Mouse (Mus musculus) myocyte (in vitro differentiated cells): ENCODE measurements around the gene Havcr1. TPM values are rescaled to one million over a fixed set of nuclear protein-coding genes. Genes with fewer than 3 reads are reported as not detected.

Source experiments
- H3K27me3 ChIP-seq: one replicate; pipeline ENCODE4 v1.6.1; 2011; ENCODE audit not compliant: control insufficient read depth, insufficient read depth, insufficient read length
- H3K36me3 ChIP-seq: one replicate; pipeline ENCODE4 v1.6.1; 2011; ENCODE audit not compliant: control insufficient read depth, insufficient read depth
- H3K4me2 ChIP-seq: one replicate; pipeline ENCODE4 v1.6.1; 2011; ENCODE audit warnings: low read depth, control low read depth
- H3K4me3 ChIP-seq: one replicate; pipeline ENCODE4 v1.5.1; 2011; ENCODE audit warnings: mild to moderate bottlenecking, control low read depth, moderate library complexity
- H3K79me2 ChIP-seq: one replicate; pipeline ENCODE4 v1.6.1; 2011; ENCODE audit not compliant: control insufficient read depth, insufficient read depth
- H3ac ChIP-seq: one replicate; pipeline ENCODE4 v1.6.1; 2011; ENCODE audit not compliant: control insufficient read depth, insufficient read length
- CEBPB ChIP-seq: IDR thresholded peaks from 2 replicates; pipeline ENCODE4 v1.6.1; 2011; ENCODE audit warnings: mild to moderate bottlenecking, moderate library complexity; ENCODE audit not compliant: poor library complexity, insufficient read depth, severe bottlenecking
- E2F4 ChIP-seq: IDR thresholded peaks from one replicate; pipeline ENCODE4 v1.6.1; 2011; ENCODE audit warnings: mild to moderate bottlenecking, control low read depth, moderate library complexity; ENCODE audit not compliant: insufficient read depth
- MAX ChIP-seq: IDR thresholded peaks from one replicate; pipeline ENCODE4 v1.6.1; 2011; ENCODE audit warnings: low read depth, mild to moderate bottlenecking, control low read depth
- MYOD1 ChIP-seq, 3 experiments: IDR thresholded peaks; one replicate each; pipeline ENCODE4 v1.6.1; 2011; ENCODE audit warnings: control low read depth in 2 of 3, low read depth in 2 of 3, mild to moderate bottlenecking in 2 of 3, moderate library complexity in 1 of 3; ENCODE audit not compliant: insufficient read length in 2 of 3, control insufficient read depth in 1 of 3
- MYOG ChIP-seq, 3 experiments: IDR thresholded peaks; one replicate each; pipeline ENCODE4 v1.6.1; 2011; ENCODE audit warnings: control low read depth in 2 of 3, low read depth in 2 of 3, mild to moderate bottlenecking in 2 of 3; ENCODE audit not compliant: insufficient read length in 2 of 3, control insufficient read depth in 1 of 3, insufficient read depth in 1 of 3
- POLR2A ChIP-seq: IDR thresholded peaks from one replicate; pipeline ENCODE4 v1.6.1; 2011; ENCODE audit warnings: low read depth, mild to moderate bottlenecking, control low read depth, moderate library complexity; ENCODE audit not compliant: insufficient read length
- POLR2AphosphoS2 ChIP-seq: IDR thresholded peaks from one replicate; pipeline ENCODE4 v1.6.1; 2011; ENCODE audit warnings: low read depth, control low read depth; ENCODE audit not compliant: insufficient read length
- REST ChIP-seq: IDR thresholded peaks from one replicate; pipeline ENCODE4 v1.6.1; 2011; ENCODE audit warnings: mild to moderate bottlenecking, control low read depth, moderate library complexity; ENCODE audit not compliant: insufficient read depth, insufficient read length
- SRF ChIP-seq: IDR thresholded peaks from one replicate; pipeline ENCODE4 v1.6.1; 2011; ENCODE audit warnings: low read depth; ENCODE audit not compliant: control insufficient read depth, insufficient read length
- TCF12 ChIP-seq: IDR thresholded peaks from one replicate; pipeline ENCODE4 v1.6.1; 2011; ENCODE audit warnings: mild to moderate bottlenecking, control low read depth; ENCODE audit not compliant: poor library complexity, insufficient read depth, severe bottlenecking
- TCF3 ChIP-seq: IDR thresholded peaks from one replicate; pipeline ENCODE4 v1.6.1; 2011; ENCODE audit warnings: low read depth, control low read depth; ENCODE audit not compliant: insufficient read length
- USF1 ChIP-seq: IDR thresholded peaks from one replicate; pipeline ENCODE4 v1.6.1; 2011; ENCODE audit warnings: low read depth, mild to moderate bottlenecking, control low read depth, moderate library complexity
- polyA plus RNA-seq: library from polyadenylated mRNA; unstranded; fragments of >200 nt; fragmentation: generic; extraction: Trizol; gene quantifications from one replicate; pipeline ENCODE4 v1.2.1, GENCODE M21; 2012; ENCODE audit warnings: missing spikeins

Havcr1 gene
- polyA plus RNA-seq, 1 experiment: not detected

- no peaks in the 10 kb centered on the region for H3K27me3 ChIP-seq
- H3K79me2 ChIP-seq: no peaks in the 10 kb centered on the region
- no peaks in the 10 kb centered on the region for H3K36me3 ChIP-seq
- H3ac ChIP-seq: no peak overlapping the region
- no peak overlapping the region for H3K4me3 ChIP-seq
- no peak overlapping the region for H3K4me2 ChIP-seq
- no peak for TF ChIP-seq POLR2AphosphoS2
- no peak for TF ChIP-seq MYOG (IDR thresholded peaks at IDR 0.05; ENCODE audit: control insufficient read depth in 1 of 3, insufficient read depth in 1 of 3, insufficient read length in 2 of 3, low read depth in 2 of 3)
- no peak for TF ChIP-seq MAX
- no peak for TF ChIP-seq REST
- no peak for TF ChIP-seq MYOD1 (IDR thresholded peaks at IDR 0.05; ENCODE audit: control insufficient read depth in 1 of 3, insufficient read length in 2 of 3, low read depth in 2 of 3)
- no peak for TF ChIP-seq SRF
- TF ChIP-seq TCF12: no peak
- no peak for TF ChIP-seq POLR2A
- TF ChIP-seq USF1: no peak
- no peak for TF ChIP-seq CEBPB
- TF ChIP-seq E2F4: no peak
- no peak for TF ChIP-seq TCF3
These were observed 85.0 kb downstream of the Havcr1 start for GRCm38 (mm10) chr11:46819930-46820329.

Other genes starting within 250 kb of the Havcr1 start
- not detected for gene Gm12169, start 210.9 kb upstream of the Havcr1 start, polyA plus RNA-seq
- not detected for gene BC053393, start 163.5 kb upstream of the Havcr1 start, polyA plus RNA-seq
- gene Dppa1, start 105.8 kb upstream of the Havcr1 start, polyA plus RNA-seq: not detected
- gene Timd2, start 28.0 kb upstream of the Havcr1 start, polyA plus RNA-seq: not detected
- gene Timd4, start 75.7 kb downstream of the Havcr1 start, polyA plus RNA-seq: not detected